Mouse (Mus musculus) kidney, postnatal 4 days (tissue): ENCODE data around the gene Srgap3.
A peak's percentile ranks its signal among the peaks of the same experiment; 100 is the strongest.

Experiments
- DNase-seq, 2 experiments: peaks; one replicate each; pipeline ENCODE4 v3.0.0; 2021; ENCODE audit warnings: mixed read lengths in 2 of 2

The Srgap3 gene

GRCm38 (mm10) chr6:112809658-112810520 lies 137.2 kb downstream of the Srgap3 start:
- DNase-seq, result peak in 1 of 2 experiments; percentile 20

GRCm38 (mm10) chr6:112808738-112809137 lies 138.3 kb downstream of the Srgap3 start:
- DNase-seq, result no peak

GRCm38 (mm10) chr6:112801917-112802316 lies 145.1 kb downstream of the Srgap3 start:
- DNase-seq, result no peak

- DNase-seq, result no peak
These were observed 148.7 kb downstream of the Srgap3 start for GRCm38 (mm10) chr6:112798378-112798777.

- no peak for DNase-seq
These were observed 150.5 kb downstream of the Srgap3 start for GRCm38 (mm10) chr6:112796607-112797006.

- DNase-seq, result no peak
These were observed 153.2 kb downstream of the Srgap3 start for GRCm38 (mm10) chr6:112793887-112794286.

- no peak for DNase-seq
These were observed 157.2 kb downstream of the Srgap3 start for GRCm38 (mm10) chr6:112789901-112790300.

- peak in 1 of 2 experiments; percentile 21 for DNase-seq
These were observed 158.4 kb downstream of the Srgap3 start for GRCm38 (mm10) chr6:112788617-112789016.

GRCm38 (mm10) chr6:112788174-112788573 lies 158.9 kb downstream of the Srgap3 start:
- DNase-seq, result no peak

GRCm38 (mm10) chr6:112781409-112782093 lies 165.5 kb downstream of the Srgap3 start:
- DNase-seq, result no peak

GRCm38 (mm10) chr6:112778211-112778610 lies 168.9 kb downstream of the Srgap3 start:
- no peak for DNase-seq

- peak; percentile 44 for DNase-seq
These were observed 170.3 kb downstream of the Srgap3 start for GRCm38 (mm10) chr6:112776718-112777117.

GRCm38 (mm10) chr6:112773754-112774153 lies 173.3 kb downstream of the Srgap3 start:
- no peak for DNase-seq

- no peak for DNase-seq
These were observed 176.1 kb downstream of the Srgap3 start for GRCm38 (mm10) chr6:112770996-112771395.

- peak; percentile 25 to 48 for DNase-seq
These were observed 188.5 kb downstream of the Srgap3 start for GRCm38 (mm10) chr6:112758541-112758940.

- DNase-seq, result no peak
These were observed 190.2 kb downstream of the Srgap3 start for GRCm38 (mm10) chr6:112756866-112757265.

GRCm38 (mm10) chr6:112754994-112755393 lies 192.1 kb downstream of the Srgap3 start:
- no peak for DNase-seq

- DNase-seq, result no peak
These were observed 194.5 kb downstream of the Srgap3 start for GRCm38 (mm10) chr6:112752517-112752916.

- DNase-seq, result no peak
These were observed 195.1 kb downstream of the Srgap3 start for GRCm38 (mm10) chr6:112752007-112752406.

- peak; percentile 20 to 35 for DNase-seq
These were observed 204.8 kb downstream of the Srgap3 start for GRCm38 (mm10) chr6:112742297-112742696.

- DNase-seq, result no peak
These were observed 205.3 kb downstream of the Srgap3 start for GRCm38 (mm10) chr6:112741766-112742165.

- DNase-seq, result no peak
These were observed 207.4 kb downstream of the Srgap3 start for GRCm38 (mm10) chr6:112739635-112740034.

- no peak for DNase-seq
These were observed 208.1 kb downstream of the Srgap3 start for GRCm38 (mm10) chr6:112738924-112739323.

GRCm38 (mm10) chr6:112736471-112736870 lies 210.6 kb downstream of the Srgap3 start:
- DNase-seq, result no peak
